Mouse (Mus musculus): ENCODE results near the gene Olfr370. TPM values are rescaled to one million over a fixed set of nuclear protein-coding genes. Genes with fewer than 3 reads are reported as not detected.

The Olfr370 gene
- polyA plus RNA-seq, 1 experiment from 2014 or later: not detected

DNA sequence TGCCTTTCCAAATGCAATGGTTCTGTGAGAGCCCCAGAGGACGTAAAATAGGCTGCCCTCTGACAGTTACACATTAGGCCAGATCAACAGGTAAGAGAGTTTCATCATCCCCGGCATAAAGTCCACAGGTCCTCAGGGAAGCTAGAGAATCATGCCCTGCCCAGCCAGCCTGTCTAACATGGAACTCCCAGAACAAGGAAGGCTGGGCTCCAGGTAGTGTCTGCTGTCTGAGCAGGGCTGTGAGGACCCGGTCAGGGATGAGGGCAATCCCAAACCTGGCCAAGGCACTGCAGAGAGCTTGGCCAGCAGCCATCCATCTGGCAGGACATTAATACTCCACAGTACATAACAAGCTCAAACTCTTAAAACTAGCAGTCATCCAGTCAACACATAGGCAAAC lies 49.8 kb downstream of the Olfr370 start:
- 56% methylated on average over 3 of the region's 3 CpGs for WGBS (ENCODE audit: insufficient replicate concordance)
- H3K36me3 ChIP-seq (replicated peaks; ENCODE audit: insufficient read depth, low read length): no peaks in the 10 kb centered on the region
- no peak overlapping the region for H3K4me3 ChIP-seq (ENCODE audit: low read depth, low read length)
- no peaks in the 10 kb centered on the region for H3K9me3 ChIP-seq (ENCODE audit: low read length)
- no peak overlapping the region for H3K4me2 ChIP-seq (ENCODE audit: low read depth, low read length)
- TF ChIP-seq CTCF (IDR thresholded peaks at IDR 0.05; ENCODE audit: low read depth): no peak
- TF ChIP-seq EP300 (IDR thresholded peaks at IDR 0.05; ENCODE audit: low read depth): no peak
- H3K27me3 ChIP-seq (ENCODE audit: insufficient read depth, low read length): no peaks in the 10 kb centered on the region
- H3K4me1 ChIP-seq (ENCODE audit: insufficient read depth): peaks cover 28% of the 10 kb centered on the region
- no peak for DNase-seq
- peak; percentile 88 for ATAC-seq
- no peak overlapping the region for H3K9ac ChIP-seq (replicated peaks)
- peak overlapping the region; percentile 62 for H3K27ac ChIP-seq (ENCODE audit: low read depth)

DNA sequence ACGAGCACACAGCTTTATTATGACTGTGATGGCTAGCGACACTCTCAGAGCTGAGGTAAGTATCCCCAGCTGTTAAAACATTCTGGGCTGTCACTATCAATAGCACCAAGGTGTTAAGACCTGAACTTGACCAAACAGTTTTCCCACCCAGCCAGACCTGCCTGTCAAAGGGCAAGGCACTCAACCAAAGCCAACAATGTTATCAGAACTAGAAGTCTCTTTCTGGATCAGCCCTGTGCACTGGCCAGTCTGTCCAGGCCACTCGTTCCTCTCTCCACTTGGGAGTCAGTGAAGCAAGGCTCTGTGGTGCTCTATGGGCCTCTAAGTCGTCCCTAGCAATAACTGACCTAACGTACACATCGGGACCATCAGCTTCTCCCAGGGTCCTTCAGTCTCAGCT lies 52.1 kb downstream of the Olfr370 start:
- 77% methylated on average over 6 of the region's 6 CpGs for WGBS (ENCODE audit: insufficient replicate concordance)
- H3K4me1 ChIP-seq (ENCODE audit: insufficient read depth): peaks cover 34% of the 10 kb centered on the region
- H3K9me3 ChIP-seq (ENCODE audit: low read length): no peaks in the 10 kb centered on the region
- no peak overlapping the region for H3K4me3 ChIP-seq (ENCODE audit: low read depth, low read length)
- ATAC-seq: no peak
- no peak overlapping the region for H3K4me2 ChIP-seq (ENCODE audit: low read depth, low read length)
- no peak overlapping the region for H3K9ac ChIP-seq (replicated peaks)
- 0 out of 2 replicates have a peak, but pooled peaks cover 2% of the 10 kb centered on the region for H3K36me3 ChIP-seq (replicated peaks; ENCODE audit: insufficient read depth, low read length)
- DNase-seq: no peak
- H3K27me3 ChIP-seq (ENCODE audit: insufficient read depth, low read length): no peaks in the 10 kb centered on the region
- H3K27ac ChIP-seq (ENCODE audit: low read depth): no peak overlapping the region
- no peak for TF ChIP-seq EP300 (IDR thresholded peaks at IDR 0.05; ENCODE audit: low read depth)

DNA sequence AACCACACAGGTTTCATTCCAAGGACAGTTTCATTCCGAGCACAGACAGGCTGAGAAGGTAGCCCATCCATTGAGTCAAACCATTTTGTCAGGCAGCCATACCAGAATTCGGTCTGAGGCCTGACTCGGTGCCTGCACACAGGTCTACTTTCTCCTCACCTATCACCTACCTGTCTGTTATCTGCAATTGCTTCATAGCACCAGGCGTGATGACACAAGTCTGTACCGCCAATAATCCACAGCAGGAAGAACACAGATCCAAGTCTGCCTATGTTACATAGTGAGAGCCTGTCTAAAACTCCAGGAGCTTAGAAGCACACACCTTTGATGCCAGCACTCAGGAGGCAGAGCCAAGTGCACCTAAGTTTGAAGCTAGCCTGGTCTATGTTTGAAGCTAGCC lies 53.3 kb downstream of the Olfr370 start:
- peaks cover 37% of the 10 kb centered on the region for H3K4me1 ChIP-seq (ENCODE audit: insufficient read depth)
- no peak for TF ChIP-seq EP300 (IDR thresholded peaks at IDR 0.05; ENCODE audit: low read depth)
- no peak for TF ChIP-seq CTCF (IDR thresholded peaks at IDR 0.05; ENCODE audit: low read depth)
- H3K9me3 ChIP-seq (ENCODE audit: low read length): no peaks in the 10 kb centered on the region
- H3K36me3 ChIP-seq (replicated peaks; ENCODE audit: insufficient read depth, low read length): 0 out of 2 replicates have a peak, but pooled peaks cover 2% of the 10 kb centered on the region
- ATAC-seq: peak; percentile 55
- DNase-seq: no peak
- no peak overlapping the region for H3K9ac ChIP-seq (replicated peaks)
- 80% methylated on average over 5 of the region's 5 CpGs for WGBS (ENCODE audit: insufficient replicate concordance)
- H3K4me2 ChIP-seq (ENCODE audit: low read depth, low read length): no peak overlapping the region
- no peaks in the 10 kb centered on the region for H3K27me3 ChIP-seq (ENCODE audit: insufficient read depth, low read length)
- peak overlapping the region; percentile 49; the same call in 1 of the 2 replicates for H3K27ac ChIP-seq (ENCODE audit: low read depth)
- no peak overlapping the region for H3K4me3 ChIP-seq (ENCODE audit: low read depth, low read length)

DNA sequence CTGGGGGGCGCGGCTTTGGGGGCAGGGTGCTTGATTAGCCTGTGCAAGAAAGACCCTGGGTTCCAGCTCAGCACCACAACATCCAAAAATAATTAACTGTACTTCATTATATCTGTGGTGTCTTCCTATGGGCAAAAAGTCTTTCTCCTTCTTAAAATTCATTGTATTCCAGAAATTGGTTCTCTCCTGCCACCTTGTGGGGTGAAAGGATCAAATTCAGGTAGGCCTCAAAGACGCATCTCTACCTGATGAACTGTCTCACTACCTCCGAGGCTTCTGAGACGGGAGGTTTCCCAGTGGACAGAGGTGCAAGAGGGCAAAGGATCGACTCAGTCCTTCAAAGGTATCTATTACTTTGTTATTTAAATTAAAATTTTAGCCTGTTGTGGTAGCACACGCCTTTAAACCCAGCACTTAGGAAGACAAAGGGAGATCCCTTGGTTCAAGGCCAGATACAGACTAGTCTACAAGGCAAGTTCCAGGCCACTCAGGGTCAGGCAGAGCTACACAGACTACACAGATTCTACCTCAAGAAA lies 55.0 kb downstream of the Olfr370 start:
- no peak overlapping the region for H3K9ac ChIP-seq (replicated peaks)
- no peak for DNase-seq
- H3K4me3 ChIP-seq (ENCODE audit: low read depth, low read length): no peak overlapping the region
- H3K36me3 ChIP-seq (replicated peaks; ENCODE audit: insufficient read depth, low read length): 0 out of 2 replicates have a peak, but pooled peaks cover 2% of the 10 kb centered on the region
- WGBS (ENCODE audit: insufficient replicate concordance): 85% methylated on average over 7 of the region's 7 CpGs
- ATAC-seq: no peak
- TF ChIP-seq CTCF (IDR thresholded peaks at IDR 0.05; ENCODE audit: low read depth): peak; percentile 51
- no peak for TF ChIP-seq EP300 (IDR thresholded peaks at IDR 0.05; ENCODE audit: low read depth)
- H3K4me1 ChIP-seq (ENCODE audit: insufficient read depth): peaks cover 27% of the 10 kb centered on the region
- H3K9me3 ChIP-seq (ENCODE audit: low read length): no peaks in the 10 kb centered on the region
- H3K4me2 ChIP-seq (ENCODE audit: low read depth, low read length): no peak overlapping the region
- no peak overlapping the region for H3K27ac ChIP-seq (ENCODE audit: low read depth)
- H3K27me3 ChIP-seq (ENCODE audit: insufficient read depth, low read length): no peaks in the 10 kb centered on the region

DNA sequence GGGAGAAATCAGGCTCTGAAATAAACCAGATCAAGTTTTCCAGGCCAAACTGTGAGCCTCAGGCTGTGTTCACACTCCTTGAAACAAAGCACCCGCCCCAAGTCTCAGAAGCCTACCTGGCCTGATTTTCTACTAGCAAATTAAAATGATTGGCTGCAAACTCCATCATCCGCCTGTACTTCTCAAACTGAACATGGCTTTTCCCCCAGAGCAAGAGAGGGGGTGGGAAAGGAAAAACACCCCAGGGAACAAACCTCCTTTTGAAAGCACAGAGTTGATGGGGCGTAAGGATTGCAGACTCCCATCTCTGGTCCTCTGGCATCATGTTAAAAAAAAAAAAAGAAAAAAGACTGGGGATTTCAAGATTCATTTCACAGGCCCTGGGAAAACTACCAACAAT lies 57.1 kb downstream of the Olfr370 start:
- H3K27me3 ChIP-seq (ENCODE audit: insufficient read depth, low read length): no peaks in the 10 kb centered on the region
- no peak overlapping the region for H3K27ac ChIP-seq (ENCODE audit: low read depth)
- 0 out of 2 replicates have a peak, but pooled peaks cover 2% of the 10 kb centered on the region for H3K36me3 ChIP-seq (replicated peaks; ENCODE audit: insufficient read depth, low read length)
- H3K9ac ChIP-seq (replicated peaks): peak overlapping the region; percentile 42; the same call in 1 of the 2 replicates
- ATAC-seq (no peak), DNase-seq (no peak)
- H3K4me1 ChIP-seq (ENCODE audit: insufficient read depth): peaks cover 18% of the 10 kb centered on the region
- no peak for TF ChIP-seq CTCF (IDR thresholded peaks at IDR 0.05; ENCODE audit: low read depth)
- TF ChIP-seq EP300 (IDR thresholded peaks at IDR 0.05; ENCODE audit: low read depth): no peak
- H3K9me3 ChIP-seq (ENCODE audit: low read length): no peaks in the 10 kb centered on the region
- H3K4me3 ChIP-seq (ENCODE audit: low read depth, low read length): 0 out of 2 replicates have a peak overlapping the region, but pooled peaks have one; percentile 76
- peak overlapping the region; percentile 94 for H3K4me2 ChIP-seq (ENCODE audit: low read depth, low read length)
- WGBS (ENCODE audit: insufficient replicate concordance): 79% methylated on average over 3 of the region's 3 CpGs

DNA sequence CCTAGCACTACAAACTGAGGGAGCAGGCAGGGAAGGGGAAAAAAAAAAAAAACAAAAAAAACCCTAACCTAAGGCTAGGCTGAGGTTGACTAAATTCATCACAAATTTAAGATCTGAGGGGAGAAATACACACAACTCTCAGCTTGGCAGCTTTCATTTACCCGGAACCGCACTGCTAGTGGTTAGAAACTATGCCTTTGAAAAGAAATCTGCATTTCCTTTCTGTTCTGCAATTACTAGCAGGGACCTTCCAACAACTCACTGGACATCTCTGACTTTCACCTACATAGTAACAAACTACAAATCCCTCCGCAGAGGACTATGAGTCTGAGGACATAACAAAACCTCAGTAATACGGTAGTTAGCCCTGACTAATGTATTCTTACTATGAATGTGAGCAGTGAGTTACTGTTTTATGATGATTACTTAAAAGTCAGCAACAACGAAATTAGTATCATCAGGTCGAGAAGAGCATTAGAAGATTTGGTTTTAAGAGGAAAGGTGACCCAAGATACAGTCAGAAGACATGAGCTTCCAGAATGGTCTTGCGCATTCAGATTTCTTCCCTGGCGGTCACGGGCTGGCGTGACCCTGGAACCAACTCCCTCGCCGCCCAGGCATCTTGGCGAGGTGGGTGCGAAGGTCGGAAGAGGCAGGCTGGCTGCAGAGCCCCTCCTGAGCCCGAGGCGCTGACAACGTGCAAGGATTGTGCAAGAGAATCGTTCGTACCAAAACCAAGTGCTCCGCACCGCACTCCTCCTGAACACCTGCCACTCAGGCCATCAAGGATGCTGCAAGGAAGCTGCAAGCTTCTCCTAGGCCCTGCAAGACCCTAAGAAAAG lies 58.0 kb downstream of the Olfr370 start:
- TF ChIP-seq CTCF (IDR thresholded peaks at IDR 0.05; ENCODE audit: low read depth) (no peak), EP300 (IDR thresholded peaks at IDR 0.05; ENCODE audit: low read depth) (no peak)
- no peak for DNase-seq
- peak overlapping the region; percentile 76 for H3K4me3 ChIP-seq (ENCODE audit: low read depth, low read length)
- 4% methylated on average over 22 of the region's 22 CpGs for WGBS (ENCODE audit: insufficient replicate concordance)
- no peaks in the 10 kb centered on the region for H3K27me3 ChIP-seq (ENCODE audit: insufficient read depth, low read length)
- peak; percentile 13 for ATAC-seq
- peak overlapping the region; percentile 94 for H3K27ac ChIP-seq (ENCODE audit: low read depth)
- peak overlapping the region; percentile 94 for H3K4me2 ChIP-seq (ENCODE audit: low read depth, low read length)
- H3K36me3 ChIP-seq (replicated peaks; ENCODE audit: insufficient read depth, low read length): 0 out of 2 replicates have a peak, but pooled peaks cover 2% of the 10 kb centered on the region
- no peaks in the 10 kb centered on the region for H3K9me3 ChIP-seq (ENCODE audit: low read length)
- peak overlapping the region; percentile 82 for H3K9ac ChIP-seq (replicated peaks)
- peaks cover 13% of the 10 kb centered on the region for H3K4me1 ChIP-seq (ENCODE audit: insufficient read depth)
